Mouse (Mus musculus): ENCODE data around the gene Rundc3a. TPM values are rescaled to one million over a fixed set of nuclear protein-coding genes. Genes with fewer than 3 reads are reported as not detected.
"Not testable (repeated sequence)": the region's sequence is repeated elsewhere in the genome, so short reads cannot be mapped to it uniquely, and the experiment has no call there.

Rundc3a gene
- total RNA-seq, 2 experiments from 2014 or later = 329 to 332 TPM

GRCm38 (mm10) chr11:102383365-102384136 lies 9.7 kb upstream of the Rundc3a start:
- DNase-seq (ENCODE audit: extremely low spot score in 1 of 2, low spot score in 2 of 2) = no peak

GRCm38 (mm10) chr11:102384418-102384817 lies 8.8 kb upstream of the Rundc3a start:
- no peak for DNase-seq (ENCODE audit: extremely low spot score in 1 of 2, low spot score in 2 of 2)
- intact Hi-C loops (cut with DNase I) = no loop called here

More at GRCm38 (mm10) chr11:102383365-102384136, 9.7 kb upstream of the Rundc3a start:
- intact Hi-C loops (cut with DNase I) = no loop called here

GRCm38 (mm10) chr11:102385075-102385474 lies 8.1 kb upstream of the Rundc3a start:
- intact Hi-C loops (cut with DNase I) = no loop called here
- no peak for DNase-seq (ENCODE audit: extremely low spot score in 1 of 2, low spot score in 2 of 2)

GRCm38 (mm10) chr11:102386121-102386520 lies 7.1 kb upstream of the Rundc3a start:
- DNase-seq (ENCODE audit: extremely low spot score in 1 of 2, low spot score in 2 of 2) = no peak
- intact Hi-C loops (cut with DNase I) = no loop called here

GRCm38 (mm10) chr11:102389436-102389835 lies 3.8 kb upstream of the Rundc3a start:
- DNase-seq (ENCODE audit: extremely low spot score in 1 of 2, low spot score in 2 of 2); intact Hi-C loops (cut with DNase I): not testable (repeated sequence)

GRCm38 (mm10) chr11:102392441-102393237 lies 564 bp upstream of the Rundc3a start:
- intact Hi-C loops (cut with DNase I) = no loop called here
- no peak for DNase-seq (ENCODE audit: extremely low spot score in 1 of 2, low spot score in 2 of 2)

GRCm38 (mm10) chr11:102393719-102394420 lies 667 bp downstream of the Rundc3a start:
- peak in 1 of 2 experiments; percentile 67 for DNase-seq (ENCODE audit: extremely low spot score in 1 of 2, low spot score in 2 of 2)
- intact Hi-C loops (cut with DNase I) = no loop called here

- intact Hi-C loops (cut with DNase I) = no loop called here
- DNase-seq (ENCODE audit: extremely low spot score in 1 of 2, low spot score in 2 of 2) = peak in 1 of 2 experiments; percentile 26
Measured at GRCm38 (mm10) chr11:102394421-102395124, 1.4 kb downstream of the Rundc3a start.

GRCm38 (mm10) chr11:102395250-102395649 lies 2.0 kb downstream of the Rundc3a start:
- intact Hi-C loops (cut with DNase I) = no loop called here

GRCm38 (mm10) chr11:102396263-102396662 lies 3.1 kb downstream of the Rundc3a start:
- intact Hi-C loops (cut with DNase I) = no loop called here
- DNase-seq (ENCODE audit: extremely low spot score in 1 of 2, low spot score in 2 of 2) = no peak

More at GRCm38 (mm10) chr11:102395250-102395649, 2.0 kb downstream of the Rundc3a start:
- peak in 1 of 2 experiments; percentile 52 for DNase-seq (ENCODE audit: extremely low spot score in 1 of 2, low spot score in 2 of 2)

- intact Hi-C loops (cut with DNase I) = no loop called here
- DNase-seq (ENCODE audit: extremely low spot score in 1 of 2, low spot score in 2 of 2) = peak in 1 of 2 experiments; percentile 61
Measured at GRCm38 (mm10) chr11:102396671-102397141, 3.5 kb downstream of the Rundc3a start.

GRCm38 (mm10) chr11:102398007-102398825 lies 5.0 kb downstream of the Rundc3a start:
- DNase-seq (ENCODE audit: extremely low spot score in 1 of 2, low spot score in 2 of 2) = peak in 1 of 2 experiments; percentile 58
- intact Hi-C loops (cut with DNase I) = no loop called here

- intact Hi-C loops (cut with DNase I) = no loop called here
- DNase-seq (ENCODE audit: extremely low spot score in 1 of 2, low spot score in 2 of 2) = peak in 1 of 2 experiments; percentile 23
Measured at GRCm38 (mm10) chr11:102399107-102399506, 5.9 kb downstream of the Rundc3a start.

GRCm38 (mm10) chr11:102399610-102400072 lies 6.4 kb downstream of the Rundc3a start:
- DNase-seq (ENCODE audit: extremely low spot score in 1 of 2, low spot score in 2 of 2) = peak in 1 of 2 experiments; percentile 27
- intact Hi-C loops (cut with DNase I) = loop anchor here (5.0 kb wide), 1 partner anchor 38 kb away; no protein-coding TSS in a partner anchor

GRCm38 (mm10) chr11:102400513-102401084 lies 7.4 kb downstream of the Rundc3a start:
- intact Hi-C loops (cut with DNase I) = loop anchor here (5.0 kb wide), 1 partner anchor 37 kb away; no protein-coding TSS in a partner anchor
- peak in 1 of 2 experiments; percentile 41 for DNase-seq (ENCODE audit: extremely low spot score in 1 of 2, low spot score in 2 of 2)

- no peak for DNase-seq (ENCODE audit: extremely low spot score in 1 of 2, low spot score in 2 of 2)
- intact Hi-C loops (cut with DNase I) = loop anchor here (5.0 kb wide), 1 partner anchor 35 kb away; no protein-coding TSS in a partner anchor
Measured at GRCm38 (mm10) chr11:102401898-102402500, 8.8 kb downstream of the Rundc3a start.
